Mouse (Mus musculus) ES-Bruce4 (cell line): ENCODE data around the gene S100a16.

Source experiments
- CTCF ChIP-seq: IDR thresholded peaks from one replicate; pipeline ENCODE4 v1.8.1; 2011; ENCODE audit warnings: low read depth, low read length
- EP300 ChIP-seq: IDR thresholded peaks from 2 replicates; pipeline ENCODE4 v1.6.1; 2011; ENCODE audit warnings: low read depth, low read length; ENCODE audit not compliant: insufficient read depth
- POLR2A ChIP-seq: IDR thresholded peaks from one replicate; pipeline ENCODE4 v1.8.1; 2011; ENCODE audit warnings: low read length; ENCODE audit not compliant: insufficient read depth

DNA sequence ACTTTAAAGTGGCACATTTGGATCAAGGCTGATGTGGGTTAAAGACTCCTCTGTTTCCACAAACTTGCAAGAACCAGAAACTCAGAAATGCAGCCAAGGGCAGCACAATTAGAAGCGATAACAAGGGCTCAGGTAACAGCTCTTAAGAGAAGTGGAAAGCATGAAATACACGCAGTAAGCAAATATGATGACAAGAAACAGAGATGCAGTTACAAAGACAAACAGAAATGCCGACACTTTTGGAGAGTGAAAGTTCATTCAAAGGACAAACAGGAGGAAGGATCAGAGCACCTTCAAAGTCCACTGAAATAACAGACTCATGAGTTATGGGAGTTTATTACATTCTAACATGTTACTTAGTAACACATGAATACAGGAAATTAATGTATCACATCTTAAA lies 30.7 kb upstream of the S100a16 start:
- TF ChIP-seq POLR2A, result no peak
- TF ChIP-seq EP300, result no peak
- no peak for TF ChIP-seq CTCF
